Mouse (Mus musculus) heart, embryonic 14.5 days (tissue): ENCODE results near the gene Olfr1420. TPM values are rescaled to one million over a fixed set of nuclear protein-coding genes. Genes with fewer than 3 reads are reported as not detected.

Source experiments
- ATAC-seq: fragments of 200-750 bp; cut with Nextera tagmentation; 2 replicates; pipeline ENCODE4 v1.8.0; 2017; ENCODE audit warnings: low read depth, moderate TSS enrichment; ENCODE audit not compliant: insufficient number of reproducible peaks, insufficient read depth, low FRiP score
- H3K27ac ChIP-seq, 2 experiments: fragments of 200-500 bp in 1 of 2; fragments of 300-500 bp in 1 of 2; sonication (generic) in 1 of 2; replicated peaks in 1 of 2; 2 replicates each; pipeline ENCODE4 v1.5.1; 2012 to 2014; ENCODE audit warnings: low read depth in 2 of 2, low read length in 2 of 2, control low read depth in 1 of 2, mild to moderate bottlenecking in 1 of 2, mixed read lengths in 1 of 2; ENCODE audit not compliant: control insufficient read depth in 1 of 2, insufficient read depth in 1 of 2
- H3K27me3 ChIP-seq: fragments of 300-500 bp; sonication (generic); 2 replicates; pipeline ENCODE4 v1.6.1; 2014; ENCODE audit warnings: mild to moderate bottlenecking, low read length, control low read depth; ENCODE audit not compliant: control insufficient read depth, insufficient read depth
- H3K36me3 ChIP-seq: fragments of 300-500 bp; sonication (generic); 2 replicates; pipeline ENCODE4 v1.6.1; 2014; ENCODE audit warnings: mild to moderate bottlenecking, control low read depth, low read length, mixed read lengths; ENCODE audit not compliant: control insufficient read depth, insufficient read depth
- H3K4me1 ChIP-seq, 2 experiments: fragments of 200-500 bp in 1 of 2; fragments of 300-500 bp in 1 of 2; sonication (generic) in 1 of 2; 2 replicates each; pipeline ENCODE4 v1.6.1; 2012 to 2014; ENCODE audit warnings: low read length in 2 of 2, control low read depth in 1 of 2, mixed read lengths in 1 of 2; ENCODE audit not compliant: control insufficient read depth in 2 of 2, insufficient read depth in 2 of 2
- H3K4me2 ChIP-seq: fragments of 300-500 bp; sonication (generic); 2 replicates; pipeline ENCODE4 v1.6.1; 2014; ENCODE audit warnings: mild to moderate bottlenecking, low read length
- H3K4me3 ChIP-seq, 2 experiments: fragments of 200-500 bp in 1 of 2; fragments of 300-500 bp in 1 of 2; sonication (generic) in 1 of 2; 2 replicates each; pipeline ENCODE4 v1.5.1; 2012 to 2014; ENCODE audit warnings: low read length in 2 of 2, mild to moderate bottlenecking in 2 of 2, control low read depth in 1 of 2, low read depth in 1 of 2, moderate library complexity in 1 of 2; ENCODE audit not compliant: control insufficient read depth in 1 of 2, insufficient read depth in 1 of 2
- H3K9ac ChIP-seq: fragments of 300-500 bp; sonication (generic); 2 replicates; pipeline ENCODE4 v1.6.1; 2014; ENCODE audit warnings: mild to moderate bottlenecking, low read length
- H3K9me3 ChIP-seq: fragments of 300-500 bp; sonication (generic); 2 replicates; pipeline ENCODE4 v1.6.1; 2016; ENCODE audit warnings: low read length, control low read depth; ENCODE audit not compliant: control insufficient read depth
- WGBS: fragments of 180-500 bp; shearing (Covaris S2); extraction: QIAGEN DNeasy Blood & Tissue Kit; methylation state at CpG from one replicate; pipeline ENCODE4 v1.1.7; 2014; 5-methylcytosine and 5-hydroxymethylcytosine counted together
- polyA plus RNA-seq: library from polyadenylated mRNA; unstranded; fragments of >200 nt; fragmentation: Nextera tagmentation; extraction: Ambion mirVana; gene quantifications from 2 replicates; pipeline ENCODE4 v1.2.1, GENCODE M21; 2014

The Olfr1420 gene
- 0.07 and 0.27 TPM in 2 replicates for polyA plus RNA-seq

DNA sequence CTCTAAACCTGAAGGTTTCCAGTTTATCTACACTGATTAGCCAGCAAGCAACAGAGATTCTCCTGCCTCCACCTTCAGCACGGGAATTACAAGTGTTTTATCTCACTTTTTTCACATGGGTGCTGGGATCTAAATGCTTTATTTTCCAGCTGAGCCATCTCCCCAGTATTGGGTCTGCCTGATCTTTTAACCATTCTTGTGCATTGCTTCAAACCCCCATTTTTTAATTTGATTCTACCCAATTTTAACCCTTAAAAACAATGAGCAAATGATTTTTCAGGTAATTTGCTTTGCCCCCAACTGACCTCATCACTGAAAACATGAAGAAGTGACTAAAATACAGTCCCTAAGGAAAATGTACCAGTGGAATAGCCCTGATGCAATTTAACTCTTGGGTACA is at the start of gene Olfr1420:
Gene Olfr1420 (plus strand): TSS at position 301 of the 400 bp plus-strand sequence.
- H3K27ac ChIP-seq: no peak within 1 kb of the TSS
- 10% methylated on average over 1 of the region's 1 CpGs for WGBS
- H3K36me3 ChIP-seq: no peaks in the 10 kb centered on the region

DNA sequence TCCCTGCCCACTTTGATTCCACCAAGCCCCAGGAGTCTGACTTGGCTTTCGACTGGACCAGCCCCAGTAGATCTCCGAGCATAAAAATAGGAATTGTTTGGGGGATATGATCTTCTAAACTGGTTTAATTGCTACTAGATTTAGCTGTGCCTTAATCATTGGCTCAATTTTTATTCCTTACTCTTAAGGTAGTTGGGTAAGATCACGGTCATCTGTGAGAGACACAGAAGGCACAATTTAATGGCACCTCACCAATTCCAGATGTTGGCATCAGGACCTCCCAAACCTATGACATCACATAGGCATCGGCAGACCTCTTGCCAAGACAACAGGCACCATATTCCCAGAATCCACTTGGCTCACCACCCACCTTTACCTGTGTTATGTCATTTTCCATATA is 47.2 kb upstream of the Olfr1420 start, which contains the start of gene Olfr1417:
Gene Olfr1417 (minus strand): TSS at position 101 of the 400 bp plus-strand sequence.
- Histone ChIP-seq H3K4me1 (no peaks in the 10 kb centered on the region), H3K36me3 (no peaks in the 10 kb centered on the region), H3K9ac (no peak within 1 kb of the TSS), H3K4me2 (no peak within 1 kb of the TSS), H3K27me3 (no peaks in the 10 kb centered on the region), H3K4me3 (no peak within 1 kb of the TSS), H3K27ac (no peak within 1 kb of the TSS), H3K9me3 (no peaks in the 10 kb centered on the region)
- ATAC-seq: no peak
- 82% methylated on average over 4 of the region's 4 CpGs for WGBS

More for the DNA sequence above, at the start of gene Olfr1420:
- no peaks in the 10 kb centered on the region for H3K9me3 ChIP-seq
- H3K4me3 ChIP-seq: no peak within 1 kb of the TSS
- no peak within 1 kb of the TSS for H3K4me2 ChIP-seq
- no peak within 1 kb of the TSS for H3K9ac ChIP-seq
- no peak for ATAC-seq
- no peaks in the 10 kb centered on the region for H3K4me1 ChIP-seq
- no peaks in the 10 kb centered on the region for H3K27me3 ChIP-seq

DNA sequence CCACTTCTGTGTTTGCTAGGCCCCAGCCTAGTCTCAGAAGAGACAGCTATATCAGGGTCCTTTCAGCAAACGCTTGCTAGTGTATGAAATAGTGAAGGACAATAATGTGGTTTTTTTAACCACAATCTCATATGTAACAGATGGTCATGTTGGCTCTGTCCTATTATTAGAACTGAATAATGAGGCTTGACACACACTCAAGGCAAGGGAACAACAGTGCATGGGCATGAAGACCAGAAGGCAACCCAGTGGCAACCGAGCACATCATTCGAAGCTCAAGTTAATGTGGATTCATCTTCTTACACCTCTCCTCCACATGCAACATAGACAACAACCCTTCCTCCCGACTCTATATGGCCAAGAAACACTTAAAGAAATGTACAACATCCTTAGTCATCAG is 40.0 kb upstream of the Olfr1420 start:
- H3K4me2 ChIP-seq: no peak overlapping the region
- H3K4me3 ChIP-seq: no peak overlapping the region
- H3K27ac ChIP-seq: no peak overlapping the region
- no peaks in the 10 kb centered on the region for H3K4me1 ChIP-seq
- no peaks in the 10 kb centered on the region for H3K36me3 ChIP-seq
- H3K9me3 ChIP-seq: no peaks in the 10 kb centered on the region
- WGBS: 76% methylated on average over 4 of the region's 4 CpGs
- no peaks in the 10 kb centered on the region for H3K27me3 ChIP-seq
- H3K9ac ChIP-seq: no peak overlapping the region
- no peak for ATAC-seq

DNA sequence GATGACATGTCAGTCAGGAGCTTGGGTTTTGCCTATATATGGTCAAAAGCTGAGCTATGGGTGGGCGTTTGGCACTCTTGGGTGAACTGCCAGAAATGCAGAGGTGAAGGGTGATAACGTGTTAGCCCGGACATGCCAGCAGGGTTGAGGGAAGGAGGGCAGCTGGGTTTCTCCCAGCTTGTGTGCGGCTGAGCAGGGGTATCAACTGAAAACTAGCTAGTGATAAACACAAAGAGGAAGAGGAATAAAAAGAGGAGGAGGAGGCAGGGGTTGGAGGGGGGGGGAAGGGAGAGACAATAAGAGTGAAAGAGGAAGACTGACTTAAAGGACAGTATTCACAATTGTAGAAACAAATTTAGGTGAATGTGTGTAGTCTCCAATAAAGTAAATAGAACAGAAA is 33.7 kb upstream of the Olfr1420 start:
- Histone ChIP-seq H3K4me2 (no peak overlapping the region), H3K4me1 (no peaks in the 10 kb centered on the region), H3K9ac (no peak overlapping the region), H3K4me3 (no peak overlapping the region), H3K27ac (no peak overlapping the region), H3K9me3 (no peaks in the 10 kb centered on the region), H3K36me3 (no peaks in the 10 kb centered on the region), H3K27me3 (no peaks in the 10 kb centered on the region)
- 26% methylated on average over 4 of the region's 4 CpGs for WGBS
- ATAC-seq: no peak

DNA sequence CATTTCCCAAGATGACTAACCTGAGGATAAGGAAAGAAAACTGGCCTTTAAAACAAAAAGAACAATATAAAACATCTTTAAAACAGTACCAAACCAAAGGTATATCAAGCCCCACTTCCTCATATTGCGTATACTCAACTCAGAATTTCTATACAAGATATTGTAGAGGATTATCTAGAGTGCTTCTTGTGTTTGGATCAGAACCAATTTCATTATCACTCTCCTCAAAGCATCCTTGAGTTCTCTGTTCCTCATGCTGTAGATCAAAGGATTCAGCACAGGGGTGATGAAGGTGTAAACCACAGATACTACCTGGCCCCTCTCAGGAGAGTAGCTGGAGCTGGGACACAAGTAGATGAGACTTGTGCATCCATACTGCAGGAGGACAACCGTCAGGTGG is 31.5 kb upstream of the Olfr1420 start:
- no peaks in the 10 kb centered on the region for H3K9me3 ChIP-seq
- no peak overlapping the region for H3K4me2 ChIP-seq
- WGBS: 68% methylated on average over 2 of the region's 2 CpGs
- no peak for ATAC-seq
- no peak overlapping the region for H3K4me3 ChIP-seq
- H3K4me1 ChIP-seq: no peaks in the 10 kb centered on the region
- H3K27ac ChIP-seq: no peak overlapping the region
- no peak overlapping the region for H3K9ac ChIP-seq
- no peaks in the 10 kb centered on the region for H3K36me3 ChIP-seq
- H3K27me3 ChIP-seq: no peaks in the 10 kb centered on the region

DNA sequence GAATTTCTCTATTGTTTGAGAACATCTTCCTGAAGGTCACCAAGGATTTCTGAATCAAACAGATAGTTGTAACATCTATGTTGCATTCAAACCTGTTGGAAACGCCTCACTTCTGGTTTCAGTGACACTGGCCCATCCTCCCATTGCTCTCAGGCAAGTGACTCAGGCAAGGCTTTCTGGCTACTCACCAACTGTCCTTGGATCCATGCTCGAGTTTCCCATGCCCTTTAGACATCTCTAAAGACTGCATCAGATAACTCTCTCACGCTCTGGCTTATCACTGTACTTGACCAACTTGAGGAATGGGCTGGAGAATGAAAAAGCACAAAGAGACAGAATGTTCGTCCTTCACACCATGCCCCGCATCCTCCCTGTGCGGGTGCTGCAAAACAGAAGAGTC is 29.9 kb upstream of the Olfr1420 start:
- Histone ChIP-seq H3K27me3 (no peaks in the 10 kb centered on the region), H3K4me2 (no peak overlapping the region), H3K4me1 (no peaks in the 10 kb centered on the region), H3K36me3 (no peaks in the 10 kb centered on the region), H3K9me3 (no peaks in the 10 kb centered on the region), H3K9ac (no peak overlapping the region), H3K27ac (no peak overlapping the region), H3K4me3 (no peak overlapping the region)
- 69% methylated on average over 6 of the region's 6 CpGs for WGBS
- no peak for ATAC-seq

DNA sequence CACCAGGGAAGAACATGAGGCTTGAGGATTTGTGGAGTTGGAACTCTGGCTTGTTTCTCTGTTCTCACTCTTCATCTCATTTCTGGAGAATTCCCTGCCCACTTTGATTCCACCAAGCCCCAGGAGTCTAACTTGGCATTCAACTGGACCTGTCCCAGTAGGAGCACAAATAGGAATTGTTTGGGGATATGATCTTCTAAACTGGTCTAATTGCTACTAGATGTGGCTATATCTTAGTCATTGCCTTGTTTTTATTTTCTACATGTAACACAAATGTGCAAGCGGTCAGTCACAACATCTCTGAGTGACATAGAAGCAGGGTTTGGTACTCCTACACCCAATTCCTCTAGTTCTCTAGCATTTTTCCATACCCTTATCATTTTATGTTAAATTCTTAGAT is 25.4 kb upstream of the Olfr1420 start, which contains the start of gene Olfr1418:
Gene Olfr1418 (minus strand): TSS at position 101 of the 400 bp plus-strand sequence.
- H3K36me3 ChIP-seq: no peaks in the 10 kb centered on the region
- H3K4me3 ChIP-seq: no peak within 1 kb of the TSS
- no peak for ATAC-seq
- no peak within 1 kb of the TSS for H3K9ac ChIP-seq
- WGBS: 91% methylated on average over 1 of the region's 1 CpGs
- no peak within 1 kb of the TSS for H3K4me2 ChIP-seq
- no peaks in the 10 kb centered on the region for H3K9me3 ChIP-seq
- H3K27ac ChIP-seq: no peak within 1 kb of the TSS
- no peaks in the 10 kb centered on the region for H3K4me1 ChIP-seq
- H3K27me3 ChIP-seq: no peaks in the 10 kb centered on the region

DNA sequence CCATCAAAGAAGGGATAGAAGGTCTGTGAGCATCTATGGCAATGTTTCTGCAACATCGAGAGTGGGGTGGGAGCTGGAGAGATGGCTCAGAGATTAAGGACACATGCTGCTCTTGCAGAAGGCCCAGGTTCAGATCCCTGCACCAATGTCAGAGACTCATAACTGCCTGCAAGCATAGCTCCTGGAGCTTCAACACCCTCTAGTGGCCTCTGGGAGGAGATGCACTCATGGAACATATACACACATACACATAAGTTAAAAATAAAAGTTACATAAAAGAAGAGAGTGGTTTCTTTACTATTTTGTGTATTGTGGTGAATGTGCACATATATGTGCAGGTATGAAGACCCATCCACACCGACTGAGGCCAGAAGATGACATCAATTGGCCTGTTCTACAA is 18.5 kb upstream of the Olfr1420 start:
- H3K27ac ChIP-seq: no peak overlapping the region
- WGBS: 77% methylated on average over 2 of the region's 2 CpGs
- 0 out of 2 replicates have a peak, but pooled peaks cover 3% of the 10 kb centered on the region for H3K9me3 ChIP-seq
- H3K4me2 ChIP-seq: no peak overlapping the region
- no peaks in the 10 kb centered on the region for H3K4me1 ChIP-seq
- H3K36me3 ChIP-seq: no peaks in the 10 kb centered on the region
- no peaks in the 10 kb centered on the region for H3K27me3 ChIP-seq
- ATAC-seq: no peak
- no peak overlapping the region for H3K4me3 ChIP-seq
- no peak overlapping the region for H3K9ac ChIP-seq
